Mouse (Mus musculus) v-Abl transformed pro-B cells (cell line): Measurements from ENCODE around the gene Smim4.

Source experiments
- in situ Hi-C, 2 experiments: fragments of 400-800 bp; cut with MboI; formaldehyde crosslinking; loops; one replicate each; pipeline ENCODE4 v1.15.1; 2025; ENCODE audit not compliant: unreplicated experiment in 2 of 2

Gene Smim4

DNA sequence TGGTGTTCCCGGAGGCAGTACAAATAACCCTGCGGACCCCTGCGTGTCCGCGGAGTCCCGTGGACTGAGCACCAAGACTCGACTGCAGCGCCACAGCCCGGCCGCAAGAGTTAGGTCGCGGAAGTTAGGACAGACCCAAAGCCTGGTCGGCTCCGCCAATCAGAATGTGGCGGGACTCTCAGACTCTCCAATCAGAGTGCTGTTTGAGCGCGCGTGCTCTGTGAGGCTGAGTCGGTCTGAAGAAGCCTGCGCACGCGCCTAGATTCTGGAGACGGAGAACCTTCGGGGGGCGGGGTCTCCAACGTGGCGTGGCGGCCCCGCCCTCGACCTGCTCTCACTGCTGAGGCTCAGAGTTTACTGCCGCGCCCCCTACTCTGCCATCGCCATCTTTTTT is at the start of gene Smim4:
Gene Smim4 (minus strand): TSS at position 131 of the 394 bp plus-strand sequence.
- in situ Hi-C loops, result no loop called here

DNA sequence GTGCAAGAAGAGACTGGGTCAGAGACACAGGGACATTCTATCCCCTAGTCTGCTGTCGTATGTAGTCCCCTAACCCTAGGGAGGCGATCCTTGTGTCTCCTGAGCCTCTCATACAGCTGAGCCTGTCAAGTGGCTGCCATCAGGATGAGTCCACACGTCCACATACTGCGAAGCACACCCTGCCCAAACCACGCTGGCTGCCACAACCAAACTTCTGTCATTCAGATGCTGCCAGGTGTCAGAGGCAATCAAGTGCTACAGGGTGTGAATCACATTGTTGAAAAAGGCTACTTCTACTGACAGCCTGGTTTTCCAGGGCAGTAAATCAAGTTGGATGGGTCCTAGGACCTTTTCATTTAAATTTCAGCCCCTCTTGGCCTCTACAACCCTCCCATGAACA is 49.0 kb upstream of the Smim4 start:
- in situ Hi-C loops, result no loop called here

DNA sequence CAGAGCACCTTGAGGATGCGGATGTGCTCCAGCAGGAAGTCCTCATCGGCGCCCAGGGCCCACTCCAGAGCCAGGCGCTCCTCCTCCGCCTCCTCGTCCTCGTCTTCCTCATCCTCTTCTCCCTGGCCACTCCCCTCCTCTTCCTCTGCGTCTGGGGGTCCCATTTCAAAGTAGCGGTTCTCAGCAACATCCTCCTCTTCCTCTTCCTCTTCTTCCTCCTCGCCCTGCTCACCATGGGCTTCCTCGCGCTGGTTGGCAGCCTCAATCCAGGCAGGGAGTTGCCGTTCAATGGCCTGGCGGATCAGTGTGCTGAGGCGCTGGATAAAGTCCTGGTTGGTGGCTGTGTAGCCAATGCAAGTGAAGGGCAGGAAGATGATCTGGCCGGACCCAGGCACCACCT is 48.5 kb upstream of the Smim4 start:
- in situ Hi-C loops, result no loop called here

DNA sequence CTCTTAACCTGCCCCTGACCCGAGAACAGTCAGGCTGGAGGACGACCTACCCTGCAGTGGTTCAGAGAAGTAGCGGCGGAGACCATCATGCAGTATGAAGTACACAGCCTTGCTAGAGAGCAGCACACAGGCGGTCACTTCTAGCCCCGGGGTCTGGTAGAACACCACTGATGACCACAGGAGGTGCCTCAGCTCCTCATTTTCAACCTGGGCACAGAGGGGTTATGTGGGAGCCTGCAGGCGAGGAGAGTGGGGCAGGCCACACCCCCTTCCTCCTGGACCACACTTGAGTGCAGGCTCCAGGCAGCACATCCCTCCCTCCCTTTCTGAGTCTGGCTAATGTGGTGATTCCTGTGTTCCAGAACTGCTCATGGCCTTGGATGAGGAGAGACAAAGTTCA is 44.8 kb upstream of the Smim4 start:
- in situ Hi-C loops, result no loop called here

DNA sequence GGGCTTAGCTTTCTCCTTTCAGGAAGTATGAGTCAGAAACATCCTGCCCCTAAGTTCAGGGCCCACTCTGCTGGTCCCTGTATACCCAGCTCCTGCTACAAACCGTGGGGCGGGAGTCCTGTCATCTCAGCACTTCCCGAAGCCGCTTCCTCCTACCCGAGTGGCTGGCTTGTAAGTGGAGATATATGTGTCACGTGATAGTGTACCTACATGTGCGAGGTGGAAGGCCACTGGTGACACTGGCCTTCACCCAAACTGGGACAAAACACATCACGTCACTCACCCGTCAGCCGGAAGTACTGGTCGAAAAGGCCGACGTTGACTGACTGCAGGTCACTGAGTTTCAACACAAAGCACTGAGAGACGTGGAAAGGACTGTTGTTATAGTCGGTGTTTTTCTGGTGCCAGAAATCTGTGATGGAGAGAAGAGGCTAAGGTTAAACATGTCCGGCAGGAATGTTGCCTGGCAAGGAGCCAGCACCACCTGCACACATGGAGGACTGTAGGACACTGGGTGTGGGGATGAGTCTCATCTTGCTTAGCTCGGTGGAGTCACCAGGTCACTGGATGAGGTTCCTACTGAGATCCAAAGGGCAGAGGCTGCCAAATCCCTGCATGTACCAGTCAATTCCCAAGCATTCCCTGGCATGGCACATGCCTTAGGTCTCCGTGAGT is 44.2 kb upstream of the Smim4 start:
- in situ Hi-C loops, result no loop called here

DNA sequence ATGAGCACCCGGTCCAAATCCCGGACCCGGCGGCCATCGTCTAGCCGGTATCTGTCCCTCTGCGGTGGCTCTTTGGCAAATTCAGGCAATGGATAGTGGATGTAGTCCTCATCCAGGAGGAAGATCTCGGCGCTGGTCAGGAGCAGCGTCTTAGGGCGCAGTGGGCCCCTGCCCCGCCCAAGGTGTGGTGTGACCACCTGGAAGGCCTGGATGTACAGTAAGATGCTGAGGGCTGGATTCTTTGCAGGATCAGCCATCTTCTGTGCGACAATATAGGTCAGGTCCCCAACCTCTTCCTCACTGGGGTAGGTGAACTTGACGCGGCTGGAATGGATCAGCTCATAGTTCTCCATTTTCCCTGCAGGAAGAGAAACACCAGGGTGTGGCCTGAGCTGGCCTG is 43.1 kb upstream of the Smim4 start:
- in situ Hi-C loops, result no loop called here

DNA sequence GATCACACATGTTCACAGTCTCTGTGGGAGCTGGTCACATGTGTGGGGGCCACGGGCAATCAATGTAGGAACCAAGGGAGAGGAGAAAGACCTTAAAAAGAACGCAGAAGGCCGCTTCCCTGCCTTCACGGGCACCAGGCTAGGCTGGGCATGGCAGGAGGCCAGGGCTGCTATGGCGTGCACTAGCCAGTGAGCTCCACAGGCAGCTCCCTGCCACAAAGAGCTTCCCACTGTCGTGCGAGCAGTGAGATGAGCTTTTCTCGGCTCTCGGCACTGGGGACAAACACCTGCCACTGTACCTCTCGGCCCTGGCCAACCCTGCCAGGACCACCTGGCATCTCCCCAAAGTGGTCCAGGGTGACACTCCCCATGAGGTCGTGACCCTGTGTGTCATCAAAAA is 42.6 kb upstream of the Smim4 start:
- in situ Hi-C loops, result no loop called here

DNA sequence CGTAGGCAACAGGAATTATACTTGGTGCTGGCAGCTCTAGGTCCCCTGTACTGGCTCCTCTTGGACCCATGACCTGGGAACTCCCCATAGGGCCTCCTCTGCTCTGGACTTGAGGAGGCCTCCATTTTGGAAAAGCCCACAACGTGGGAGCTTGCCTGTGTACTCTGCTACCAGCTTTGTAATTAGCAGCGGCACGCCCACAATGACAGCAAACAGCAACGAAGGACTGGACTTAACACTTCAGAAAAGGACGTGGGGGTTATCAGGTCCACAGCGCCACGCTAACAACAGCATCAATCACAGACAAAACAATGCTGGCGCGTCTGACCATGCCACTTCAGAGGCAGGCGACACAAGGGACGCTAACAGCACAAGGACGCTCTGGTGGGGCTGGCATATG is 42.2 kb upstream of the Smim4 start:
- in situ Hi-C loops, result no loop called here

DNA sequence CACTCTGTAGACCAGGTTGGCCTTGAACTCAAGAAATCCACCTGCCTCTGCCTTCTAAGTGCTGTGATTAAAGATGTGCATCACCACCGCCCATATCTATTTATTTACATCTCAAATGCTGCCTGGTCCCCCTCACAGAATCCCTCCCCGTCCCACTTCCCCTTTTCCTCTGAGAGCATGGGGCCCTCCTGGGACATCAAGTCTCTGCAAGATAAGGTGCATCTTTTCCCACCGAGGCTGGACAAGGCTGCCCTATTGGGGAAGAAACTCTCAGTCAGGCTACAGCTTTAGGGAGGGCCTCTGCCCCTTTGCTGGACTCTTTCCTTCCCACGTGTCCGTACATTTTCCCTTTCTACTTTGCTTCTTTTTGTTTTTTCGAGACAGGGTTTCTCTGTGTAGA is 40.8 kb upstream of the Smim4 start:
- in situ Hi-C loops, result no loop called here

DNA sequence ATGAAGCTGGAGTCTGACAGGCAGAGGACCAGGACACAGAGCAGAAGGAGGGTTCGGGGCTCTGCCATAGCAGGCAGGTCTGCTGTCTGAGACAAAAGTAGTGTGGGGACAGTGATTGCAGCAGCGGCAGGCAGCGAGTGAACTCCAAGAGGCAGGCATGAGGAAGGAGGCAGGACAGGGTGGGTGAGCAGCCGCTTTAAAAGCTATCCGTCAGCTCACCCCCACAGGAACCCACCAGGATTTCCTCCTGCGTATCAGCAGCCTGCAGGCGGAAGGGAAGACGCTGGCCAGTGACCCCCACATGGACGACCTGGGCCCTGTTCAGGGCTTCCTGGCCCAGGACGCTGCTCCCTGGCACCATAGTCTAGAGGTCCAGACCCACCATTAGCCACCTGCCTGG is 39.7 kb upstream of the Smim4 start, which contains the start of gene Stab1:
Gene Stab1 (minus strand): TSS at position 217 of the 400 bp plus-strand sequence.
- in situ Hi-C loops, result no loop called here

DNA sequence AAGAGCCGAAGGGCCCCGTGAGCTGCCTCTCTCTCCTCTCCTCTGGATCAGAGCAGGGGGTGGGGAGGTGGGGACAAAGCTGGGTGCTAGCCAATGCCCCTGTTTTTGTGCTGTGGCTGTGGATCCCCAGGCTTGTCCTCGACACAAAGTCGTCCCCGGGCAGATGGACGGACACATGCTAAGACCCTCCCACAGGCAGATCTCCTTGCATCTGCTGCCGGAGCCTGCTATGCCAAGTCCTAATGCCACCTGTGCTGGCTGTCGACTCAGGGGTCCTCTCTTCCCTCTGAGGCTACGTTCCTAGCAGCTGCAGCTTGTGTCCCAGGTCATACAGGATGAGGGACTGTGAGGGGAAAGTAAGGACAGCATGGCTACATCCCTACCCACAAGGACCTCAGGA is 38.1 kb upstream of the Smim4 start:
- in situ Hi-C loops, result no loop called here

DNA sequence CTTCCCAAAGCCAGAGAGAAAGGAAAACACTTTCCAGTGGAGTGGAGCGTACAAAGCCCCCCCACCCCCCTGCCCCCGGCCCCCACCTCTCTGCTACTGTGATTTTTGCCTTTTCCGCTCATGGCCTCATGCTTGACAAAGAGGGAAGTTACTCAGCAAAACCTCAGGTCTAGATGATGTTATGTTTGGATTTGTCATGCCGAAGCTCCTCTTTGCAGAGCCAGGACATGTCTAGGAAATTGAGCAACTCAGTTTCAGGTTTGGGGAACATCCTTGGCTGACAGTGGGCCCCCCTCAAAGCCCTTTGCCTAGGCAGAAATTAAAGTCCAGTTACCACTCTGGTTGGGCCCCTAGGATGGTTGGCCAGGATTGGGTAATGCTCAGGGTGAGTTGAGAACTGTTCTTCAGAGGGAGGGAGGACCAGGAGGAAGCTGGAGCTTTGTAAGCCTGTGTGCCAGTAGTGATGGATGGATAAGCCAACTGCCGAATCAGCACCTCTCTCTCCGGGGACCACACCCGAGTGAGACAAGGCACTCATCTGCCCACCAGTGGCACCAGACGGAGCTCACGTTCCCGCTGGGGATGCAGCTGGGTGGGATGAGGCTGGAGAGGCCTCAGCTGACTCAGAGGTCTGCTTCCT is 37.4 kb upstream of the Smim4 start:
- in situ Hi-C loops, result no loop called here

DNA sequence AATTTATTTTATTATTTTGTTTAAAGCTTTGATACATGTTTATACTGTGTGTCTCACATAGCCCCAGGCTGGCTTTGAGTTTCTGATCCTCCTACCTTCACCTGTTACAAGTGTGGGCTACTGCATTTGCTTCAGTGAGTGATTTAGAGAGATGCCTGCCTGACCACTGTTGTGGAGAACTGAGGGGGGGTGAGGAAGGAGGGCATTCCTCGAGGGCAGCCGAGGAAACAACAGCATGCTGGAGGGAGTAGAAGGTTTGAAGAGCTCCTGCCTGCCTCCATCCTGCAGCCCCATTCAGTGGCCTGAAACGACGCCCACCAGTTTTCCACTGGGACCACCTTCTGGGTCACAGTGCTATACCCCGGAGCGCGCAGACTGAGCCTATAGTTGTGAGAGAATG is 36.7 kb upstream of the Smim4 start:
- in situ Hi-C loops, result no loop called here

DNA sequence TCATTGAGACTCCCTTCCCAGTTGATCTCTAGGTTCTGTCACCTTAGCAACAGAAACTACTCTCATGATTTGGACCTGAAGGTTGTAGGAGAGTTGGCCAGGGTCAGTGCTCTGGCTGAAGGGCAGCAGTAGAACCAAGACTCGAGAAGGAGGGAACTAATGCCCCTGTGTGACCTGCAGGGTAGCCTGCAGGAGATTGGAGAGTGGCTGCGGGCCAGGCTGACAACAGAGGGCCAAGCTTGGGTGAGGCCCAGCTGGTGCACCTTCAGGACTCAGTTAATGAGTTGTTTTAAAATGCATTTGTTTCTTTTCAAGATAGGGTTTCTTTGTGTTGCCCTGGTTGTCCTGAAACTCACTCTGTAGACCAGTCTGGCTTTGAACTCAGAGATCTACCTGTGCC is 36.3 kb upstream of the Smim4 start:
- in situ Hi-C loops, result no loop called here

DNA sequence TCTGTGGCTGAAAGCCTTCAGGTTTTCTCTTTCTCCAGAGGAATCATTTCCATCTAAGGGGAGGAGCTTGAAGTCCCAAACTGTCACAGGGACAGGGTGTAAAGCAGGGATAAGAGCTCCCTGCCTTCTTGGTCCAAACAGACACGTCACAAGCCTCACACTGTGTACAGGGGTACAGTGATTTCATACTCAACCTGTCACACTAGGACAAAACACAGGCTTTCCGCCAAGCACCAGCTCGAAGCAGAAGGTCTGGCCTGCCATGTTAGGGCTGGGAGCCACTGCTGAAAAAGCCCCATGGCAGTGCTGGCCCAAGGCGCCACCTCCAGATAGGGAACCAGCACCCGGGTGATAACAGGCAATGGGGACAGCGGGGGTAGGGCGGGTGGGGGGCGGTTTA is 35.3 kb upstream of the Smim4 start:
- in situ Hi-C loops, result no loop called here

DNA sequence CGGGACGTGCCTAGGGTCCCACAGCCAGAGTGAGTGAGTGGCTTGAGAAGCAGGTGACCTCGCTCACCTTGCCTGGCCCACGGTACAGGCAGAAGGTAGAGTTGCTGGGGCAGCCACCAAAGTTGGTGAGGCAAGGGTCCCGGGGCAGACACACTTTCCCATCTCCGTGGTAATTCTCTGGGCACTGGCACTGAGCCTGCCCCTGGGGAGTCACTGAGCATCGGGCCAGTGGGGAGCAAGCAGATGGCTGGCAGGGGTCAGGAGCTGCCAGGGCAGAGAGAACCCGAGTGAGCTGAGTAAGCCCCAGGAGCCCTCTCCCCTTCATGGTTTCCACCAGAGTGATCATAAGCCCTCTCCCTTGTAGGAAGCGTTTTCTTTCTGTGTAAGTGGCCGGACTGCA is 32.9 kb upstream of the Smim4 start:
- in situ Hi-C loops, result no loop called here

DNA sequence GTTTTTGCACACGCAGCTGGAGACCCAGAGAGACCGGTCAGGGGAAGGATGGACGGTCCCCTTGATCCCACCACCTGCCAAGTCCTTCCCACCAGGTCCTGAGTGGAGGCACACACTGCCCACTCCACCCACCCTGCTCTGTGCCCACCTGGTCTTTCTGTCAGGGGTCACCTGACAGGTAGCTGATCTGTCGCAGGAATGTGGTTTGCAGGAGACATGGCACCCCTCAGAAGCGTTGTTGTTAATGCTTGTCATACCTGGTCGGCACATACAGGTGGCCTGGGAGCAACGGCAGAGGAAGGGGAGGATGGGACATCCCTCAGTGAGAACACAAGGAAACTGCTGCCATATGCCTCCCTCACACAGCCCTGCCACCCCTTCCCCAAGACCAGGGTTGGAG is 32.4 kb upstream of the Smim4 start:
- in situ Hi-C loops, result no loop called here

DNA sequence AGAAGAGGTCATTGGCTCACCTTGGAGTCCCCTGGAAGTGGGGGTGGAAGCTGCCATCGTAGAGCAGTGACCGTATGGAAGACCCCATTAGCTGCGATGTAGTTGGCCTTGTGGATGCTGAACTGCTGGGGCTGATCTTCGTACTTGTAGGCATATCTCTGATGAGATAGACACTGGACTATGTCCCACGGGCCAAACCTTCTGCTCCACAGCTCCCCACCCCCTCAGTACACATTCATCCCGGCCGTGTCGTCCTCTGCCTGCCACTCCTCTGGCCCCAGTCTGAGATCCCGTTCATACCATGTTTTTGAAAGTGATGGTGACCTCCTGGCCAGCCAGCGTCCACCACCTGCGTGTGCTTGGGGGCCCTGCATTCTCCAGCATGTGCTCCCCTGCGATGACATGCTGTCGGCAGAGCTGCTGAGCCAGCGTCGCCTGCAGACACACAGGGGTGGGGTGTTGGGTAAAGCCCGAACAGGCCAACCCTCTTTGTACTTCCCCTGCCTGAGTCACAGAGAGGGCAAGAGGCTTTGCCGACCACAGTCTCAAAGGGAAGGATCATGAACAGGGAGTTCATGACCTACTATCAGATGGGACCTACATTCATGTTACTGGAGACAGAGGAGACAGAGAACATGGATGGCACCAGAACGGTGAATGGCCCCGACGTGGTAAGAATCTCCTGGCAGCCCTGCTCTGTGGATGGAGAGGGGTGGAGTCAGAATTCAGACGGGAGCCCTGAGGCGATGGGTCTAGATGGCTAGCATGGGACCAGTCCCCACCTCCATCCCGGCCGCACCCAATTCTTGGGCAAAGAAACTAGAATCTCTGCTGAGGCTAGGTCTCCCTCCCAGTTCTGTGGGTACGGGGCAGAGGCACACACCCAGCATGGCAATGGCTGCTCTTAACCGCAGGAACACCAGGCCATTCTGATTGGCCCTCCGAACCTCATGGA is 31.7 kb upstream of the Smim4 start:
- in situ Hi-C loops, result no loop called here

DNA sequence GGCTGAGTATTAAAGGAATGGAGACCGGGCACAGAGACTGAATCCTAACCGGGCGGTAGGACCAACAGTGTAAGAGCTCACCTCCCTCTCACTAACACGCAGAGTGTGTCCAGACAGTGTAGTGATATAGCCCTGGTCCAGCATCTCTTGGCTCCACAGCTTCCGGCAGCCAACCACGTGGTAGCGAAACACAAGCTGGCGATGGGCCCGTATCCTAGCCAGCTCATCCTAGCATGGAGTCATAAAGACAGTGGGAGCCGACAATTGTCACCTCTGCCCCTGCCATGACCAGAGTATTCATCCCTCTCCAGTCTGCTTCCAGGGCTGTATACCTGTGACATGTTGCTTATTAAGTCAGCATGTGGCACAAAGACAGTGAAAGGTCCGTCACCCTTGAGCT is 16.9 kb upstream of the Smim4 start:
- in situ Hi-C loops, result no loop called here

DNA sequence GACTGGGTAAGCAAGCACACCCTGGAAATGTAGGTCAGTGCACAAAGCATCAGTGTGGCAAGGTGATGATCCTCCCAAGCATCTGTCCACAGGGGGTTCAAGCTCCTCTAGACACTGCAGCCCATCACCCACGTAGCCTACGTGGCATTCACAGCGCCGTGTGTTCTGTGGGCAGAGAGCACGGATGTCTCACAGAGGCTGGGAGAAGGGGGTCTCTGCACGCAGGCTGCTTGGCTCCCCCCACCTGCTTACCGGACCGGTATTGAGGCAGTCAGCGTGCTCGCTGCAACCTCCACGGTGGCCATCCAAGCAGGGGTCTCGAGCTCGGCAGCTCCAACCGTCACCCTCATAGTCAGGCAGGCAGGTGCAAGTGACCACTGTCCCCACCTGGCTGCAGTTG is 12.3 kb upstream of the Smim4 start:
- in situ Hi-C loops, result no loop called here

DNA sequence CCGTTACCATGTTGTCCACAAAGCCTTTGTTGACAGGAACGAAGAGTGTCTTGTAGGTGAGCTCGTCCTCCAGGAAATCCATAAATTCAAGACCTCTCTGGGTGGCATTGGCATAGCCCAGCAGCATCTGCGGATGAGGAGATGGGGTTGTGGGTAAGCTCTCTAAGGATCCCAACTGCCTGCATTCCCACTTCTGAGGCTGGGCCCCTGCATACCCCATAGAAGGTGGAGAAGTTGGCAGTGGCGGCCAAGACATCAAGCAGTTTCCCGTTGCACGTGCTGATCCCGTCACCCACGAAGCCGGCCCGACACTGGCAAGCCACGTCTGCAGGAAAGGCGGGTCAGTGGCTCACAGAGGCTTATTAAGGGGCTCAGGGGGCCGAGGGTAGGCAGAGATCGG is 11.4 kb upstream of the Smim4 start:
- in situ Hi-C loops, result no loop called here

DNA sequence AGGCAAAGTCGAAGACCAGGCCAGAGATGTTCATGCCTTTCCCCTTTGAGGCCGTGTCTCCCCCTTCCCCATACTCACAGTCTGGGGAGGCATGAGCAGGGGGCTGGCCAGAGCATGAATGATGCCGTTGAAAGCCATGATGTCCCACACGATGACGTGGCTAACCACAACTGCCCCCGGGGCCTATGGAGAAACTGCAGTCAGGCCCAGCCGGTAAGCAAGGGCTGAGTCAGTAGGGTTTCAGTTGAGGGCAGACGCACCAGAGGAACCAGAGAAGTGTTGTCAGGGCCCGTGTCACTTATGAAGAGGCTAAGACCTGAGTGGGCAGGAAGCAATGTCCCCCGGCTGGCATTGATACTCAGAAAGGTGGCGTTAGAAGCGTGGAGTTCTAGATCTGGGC is 10.9 kb upstream of the Smim4 start:
- in situ Hi-C loops, result no loop called here
